Mouse (Mus musculus) adrenal gland (tissue): ENCODE measurements around the gene Tmem163.

Source experiments
- intact Hi-C: fragments of 180-260 bp; cut with DNase I; formaldehyde crosslinking; loops from one replicate; pipeline ENCODE4 v1.15.1; 2025

Tmem163 gene

GRCm38 (mm10) chr1:127508067-127508739 lies 171.1 kb downstream of the Tmem163 start:
- intact Hi-C loops: no loop called here

- intact Hi-C loops: no loop called here
Observed at GRCm38 (mm10) chr1:127507042-127507650, 172.2 kb downstream of the Tmem163 start.

- intact Hi-C loops: loop anchor here (2.0 kb wide), 2 partner anchors 180 to 264 kb away; no protein-coding TSS in a partner anchor
Observed at GRCm38 (mm10) chr1:127500701-127501100, 178.6 kb downstream of the Tmem163 start.

- intact Hi-C loops: loop anchor here (2.0 kb wide), 2 partner anchors 181 to 265 kb away; no protein-coding TSS in a partner anchor
Observed at GRCm38 (mm10) chr1:127500219-127500618, 179.1 kb downstream of the Tmem163 start.

GRCm38 (mm10) chr1:127498746-127499145 lies 180.6 kb downstream of the Tmem163 start:
- intact Hi-C loops: loop anchor here (5.0 kb wide), 1 partner anchor 689 kb away; no protein-coding TSS in a partner anchor

GRCm38 (mm10) chr1:127496737-127497543 lies 182.4 kb downstream of the Tmem163 start:
- intact Hi-C loops: loop anchor here (5.0 kb wide), 1 partner anchor 690 kb away; no protein-coding TSS in a partner anchor

GRCm38 (mm10) chr1:127487161-127487560 lies 192.2 kb downstream of the Tmem163 start:
- intact Hi-C loops: no loop called here

GRCm38 (mm10) chr1:127484826-127485225 lies 194.5 kb downstream of the Tmem163 start:
- intact Hi-C loops: no loop called here

GRCm38 (mm10) chr1:127484188-127484587 lies 195.2 kb downstream of the Tmem163 start:
- intact Hi-C loops: no loop called here

GRCm38 (mm10) chr1:127482911-127483310 lies 196.4 kb downstream of the Tmem163 start:
- intact Hi-C loops: no loop called here

- intact Hi-C loops: no loop called here
Observed at GRCm38 (mm10) chr1:127475756-127476155, 203.6 kb downstream of the Tmem163 start.

- intact Hi-C loops: no loop called here
Observed at GRCm38 (mm10) chr1:127470175-127470574, 209.2 kb downstream of the Tmem163 start.

- intact Hi-C loops: no loop called here
Observed at GRCm38 (mm10) chr1:127467238-127467637, 212.1 kb downstream of the Tmem163 start.

- intact Hi-C loops: no loop called here
Observed at GRCm38 (mm10) chr1:127465292-127465691, 214.1 kb downstream of the Tmem163 start.

- intact Hi-C loops: no loop called here
Observed at GRCm38 (mm10) chr1:127464041-127464440, 215.3 kb downstream of the Tmem163 start.

GRCm38 (mm10) chr1:127461017-127461416 lies 218.3 kb downstream of the Tmem163 start:
- intact Hi-C loops: no loop called here

GRCm38 (mm10) chr1:127459576-127459975 lies 219.8 kb downstream of the Tmem163 start:
- intact Hi-C loops: loop anchor here (5.0 kb wide), 1 partner anchor 447 kb away; no protein-coding TSS in a partner anchor

- intact Hi-C loops: loop anchor here (5.0 kb wide), 1 partner anchor 447 kb away; no protein-coding TSS in a partner anchor
Observed at GRCm38 (mm10) chr1:127459015-127459451, 220.3 kb downstream of the Tmem163 start.

- intact Hi-C loops: no loop called here
Observed at GRCm38 (mm10) chr1:127453397-127453796, 226.0 kb downstream of the Tmem163 start.

- intact Hi-C loops: no loop called here
Observed at GRCm38 (mm10) chr1:127444836-127445485, 234.4 kb downstream of the Tmem163 start.
